Mouse (Mus musculus) brain, embryonic 14.5 days (tissue): ENCODE measurements around the gene Abtb1.

ENCODE experiments used
- CTCF ChIP-seq: fragments of 200-500 bp; IDR thresholded peaks from 2 replicates; pipeline ENCODE4 v1.5.1; 2012; ENCODE audit warnings: inconsistent platforms, mild to moderate bottlenecking, moderate library complexity, borderline replicate concordance; ENCODE audit not compliant: insufficient read depth, insufficient read length; ENCODE audit errors: extremely low read depth
- POLR2A ChIP-seq: fragments of 200-500 bp; IDR thresholded peaks from 2 replicates; pipeline ENCODE4 v1.6.1; 2012; ENCODE audit warnings: mild to moderate bottlenecking, inconsistent platforms, borderline replicate concordance; ENCODE audit not compliant: poor library complexity, insufficient read depth, insufficient read length, severe bottlenecking; ENCODE audit errors: extremely low read depth

- TF ChIP-seq CTCF (no peak), POLR2A (no peak)
Observed at GRCm38 (mm10) chr6:88869459-88869858, 27.7 kb upstream of the Abtb1 start.
